Mouse (Mus musculus) hindbrain, embryonic 12.5 days (tissue): Measurements from ENCODE around the gene Tnfsf10. TPM values are rescaled to one million over a fixed set of nuclear protein-coding genes. Genes with fewer than 3 reads are reported as not detected.
"Not testable (repeated sequence)": the region's sequence is repeated elsewhere in the genome, so short reads cannot be mapped to it uniquely, and the experiment has no call there.

Source experiments
- ATAC-seq: fragments of 200-750 bp; cut with Nextera tagmentation; 2 replicates; pipeline ENCODE4 v1.8.0; 2017; ENCODE audit warnings: moderate TSS enrichment; ENCODE audit not compliant: low FRiP score
- H3K27ac ChIP-seq: fragments of 300-500 bp; sonication (generic); 2 replicates; pipeline ENCODE4 v1.5.1; 2016; ENCODE audit warnings: mild to moderate bottlenecking
- H3K27me3 ChIP-seq: fragments of 300-500 bp; sonication (generic); 2 replicates; pipeline ENCODE4 v1.6.1; 2016; ENCODE audit warnings: mild to moderate bottlenecking
- H3K36me3 ChIP-seq: fragments of 300-500 bp; sonication (generic); 2 replicates; pipeline ENCODE4 v1.6.1; 2016; ENCODE audit warnings: mild to moderate bottlenecking
- H3K4me1 ChIP-seq: fragments of 300-500 bp; sonication (generic); 2 replicates; pipeline ENCODE4 v1.6.1; 2016
- H3K4me2 ChIP-seq: fragments of 300-500 bp; sonication (generic); replicated peaks from 2 replicates; pipeline ENCODE4 v1.6.1; 2016; ENCODE audit warnings: mild to moderate bottlenecking
- H3K4me3 ChIP-seq: fragments of 300-500 bp; sonication (generic); 2 replicates; pipeline ENCODE4 v1.5.1; 2016; ENCODE audit warnings: mild to moderate bottlenecking
- H3K9ac ChIP-seq: fragments of 300-500 bp; sonication (generic); 2 replicates; pipeline ENCODE4 v1.6.1; 2016; ENCODE audit warnings: mild to moderate bottlenecking, moderate library complexity
- H3K9me3 ChIP-seq: fragments of 300-500 bp; sonication (generic); replicated peaks from 2 replicates; pipeline ENCODE4 v1.6.1; 2016; ENCODE audit warnings: mild to moderate bottlenecking
- WGBS: fragments of 180-500 bp; shearing (Covaris S2); methylation state at CpG from one replicate; pipeline ENCODE4 v1.1.7; 2016; 5-methylcytosine and 5-hydroxymethylcytosine counted together
- polyA plus RNA-seq: library from polyadenylated mRNA; unstranded; fragments of >200 nt; fragmentation: Nextera tagmentation; extraction: Ambion mirVana; gene quantifications from 2 replicates; pipeline ENCODE4 v1.2.1, GENCODE M21; 2016

Gene Tnfsf10
- not detected in 2 replicates for polyA plus RNA-seq

GRCm38 (mm10) chr3:27316559-27317287 lies at the start of gene Tnfsf10:
Gene Tnfsf10 (plus strand): TSS chr3:27317028.
- Histone ChIP-seq H3K4me3 (no peak within 1 kb of the TSS), H3K36me3 (no peaks in the 10 kb centered on the region), H3K4me1 (no peaks in the 10 kb centered on the region), H3K9ac (no peak within 1 kb of the TSS), H3K27ac (no peak within 1 kb of the TSS), H3K4me2 (no peak within 1 kb of the TSS), H3K9me3 (no peaks in the 10 kb centered on the region), H3K27me3 (no peaks in the 10 kb centered on the region)
- WGBS: 71% methylated on average over 9 of the region's 9 CpGs
- ATAC-seq: no peak

GRCm38 (mm10) chr3:27267327-27267726 lies 49.5 kb upstream of the Tnfsf10 start:
- no peak overlapping the region for H3K9ac ChIP-seq
- WGBS: 88% methylated on average over 5 of the region's 5 CpGs
- no peaks in the 10 kb centered on the region for H3K27me3 ChIP-seq
- ATAC-seq: no peak
- H3K4me3 ChIP-seq: no peak overlapping the region
- H3K4me2 ChIP-seq: no peak overlapping the region
- H3K4me1 ChIP-seq: 0 out of 2 replicates have a peak, but pooled peaks cover 8% of the 10 kb centered on the region
- H3K27ac ChIP-seq: no peak overlapping the region
- H3K9me3 ChIP-seq: no peaks in the 10 kb centered on the region
- H3K36me3 ChIP-seq: no peaks in the 10 kb centered on the region

- Histone ChIP-seq H3K36me3 (no peaks in the 10 kb centered on the region), H3K27me3 (no peaks in the 10 kb centered on the region), H3K4me3 (no peak overlapping the region), H3K27ac (no peak overlapping the region), H3K9me3 (no peaks in the 10 kb centered on the region), H3K9ac (no peak overlapping the region), H3K4me2 (no peak overlapping the region), H3K4me1 (0 out of 2 replicates have a peak, but pooled peaks cover 8% of the 10 kb centered on the region)
- WGBS: 70% methylated on average over 4 of the region's 4 CpGs
- ATAC-seq: no peak
Observed at GRCm38 (mm10) chr3:27267887-27268286, 48.9 kb upstream of the Tnfsf10 start.

- 80% methylated on average over 4 of the region's 4 CpGs for WGBS
- Histone ChIP-seq H3K9me3 (no peaks in the 10 kb centered on the region), H3K4me1 (0 out of 2 replicates have a peak, but pooled peaks cover 8% of the 10 kb centered on the region), H3K4me2 (no peak overlapping the region), H3K27me3 (no peaks in the 10 kb centered on the region), H3K9ac (no peak overlapping the region), H3K4me3 (no peak overlapping the region), H3K36me3 (no peaks in the 10 kb centered on the region), H3K27ac (no peak overlapping the region)
- ATAC-seq: no peak
Observed at GRCm38 (mm10) chr3:27269151-27269550, 47.7 kb upstream of the Tnfsf10 start.

- Histone ChIP-seq H3K36me3 (no peaks in the 10 kb centered on the region), H3K27me3 (no peaks in the 10 kb centered on the region), H3K9ac (no peak overlapping the region), H3K27ac (no peak overlapping the region), H3K4me3 (no peak overlapping the region), H3K4me2 (no peak overlapping the region), H3K9me3 (no peaks in the 10 kb centered on the region), H3K4me1 (0 out of 2 replicates have a peak, but pooled peaks cover 8% of the 10 kb centered on the region)
- 39% methylated on average over 11 of the region's 11 CpGs for WGBS
- ATAC-seq: no peak
Observed at GRCm38 (mm10) chr3:27270160-27270962, 46.5 kb upstream of the Tnfsf10 start.

- Histone ChIP-seq H3K4me3 (no peak overlapping the region), H3K36me3 (no peaks in the 10 kb centered on the region), H3K4me1 (0 out of 2 replicates have a peak, but pooled peaks cover 8% of the 10 kb centered on the region), H3K27ac (no peak overlapping the region), H3K27me3 (no peaks in the 10 kb centered on the region), H3K4me2 (no peak overlapping the region), H3K9me3 (no peaks in the 10 kb centered on the region), H3K9ac (no peak overlapping the region)
- ATAC-seq: peak; percentile 64; the same call in 1 of the 2 replicates
- 22% methylated on average over 7 of the region's 7 CpGs for WGBS
Observed at GRCm38 (mm10) chr3:27272926-27273745, 43.7 kb upstream of the Tnfsf10 start.

GRCm38 (mm10) chr3:27279286-27279925 lies 37.4 kb upstream of the Tnfsf10 start:
- not testable (repeated sequence) for H3K4me2 ChIP-seq, ATAC-seq, H3K36me3 ChIP-seq, H3K27me3 ChIP-seq, H3K27ac ChIP-seq, H3K9me3 ChIP-seq, H3K4me3 ChIP-seq, H3K9ac ChIP-seq, H3K4me1 ChIP-seq
- WGBS: 95% methylated on average over 14 of the region's 14 CpGs

- ATAC-seq: no peak
- H3K9ac ChIP-seq: no peak overlapping the region
- no peak overlapping the region for H3K4me2 ChIP-seq
- no peaks in the 10 kb centered on the region for H3K9me3 ChIP-seq
- WGBS: 68% methylated on average over 11 of the region's 11 CpGs
- H3K27me3 ChIP-seq: 0 out of 2 replicates have a peak, but pooled peaks cover 4% of the 10 kb centered on the region
- no peak overlapping the region for H3K27ac ChIP-seq
- no peak overlapping the region for H3K4me3 ChIP-seq
- peaks cover 5% of the 10 kb centered on the region for H3K4me1 ChIP-seq
- no peaks in the 10 kb centered on the region for H3K36me3 ChIP-seq
Observed at GRCm38 (mm10) chr3:27280280-27280749, 36.5 kb upstream of the Tnfsf10 start.

GRCm38 (mm10) chr3:27283071-27283713 lies 33.6 kb upstream of the Tnfsf10 start:
- no peaks in the 10 kb centered on the region for H3K9me3 ChIP-seq
- H3K36me3 ChIP-seq: no peaks in the 10 kb centered on the region
- peak overlapping the region; percentile 33 for H3K9ac ChIP-seq
- H3K4me1 ChIP-seq: peaks cover 5% of the 10 kb centered on the region
- H3K27ac ChIP-seq: no peak overlapping the region
- peak overlapping the region; percentile 33 for H3K4me3 ChIP-seq
- peak overlapping the region; percentile 59 for H3K4me2 ChIP-seq
- 2% methylated on average over 27 of the region's 27 CpGs for WGBS
- 0 out of 2 replicates have a peak, but pooled peaks cover 4% of the 10 kb centered on the region for H3K27me3 ChIP-seq
- peak; percentile 74 for ATAC-seq

GRCm38 (mm10) chr3:27283796-27284195 lies 33.0 kb upstream of the Tnfsf10 start:
- WGBS: 44% methylated on average over 7 of the region's 7 CpGs
- no peak overlapping the region for H3K9ac ChIP-seq
- ATAC-seq: no peak
- H3K9me3 ChIP-seq: no peaks in the 10 kb centered on the region
- H3K27me3 ChIP-seq: 0 out of 2 replicates have a peak, but pooled peaks cover 4% of the 10 kb centered on the region
- H3K4me1 ChIP-seq: peaks cover 5% of the 10 kb centered on the region
- H3K4me3 ChIP-seq: peak overlapping the region; percentile 33; the same call in 1 of the 2 replicates
- H3K36me3 ChIP-seq: no peaks in the 10 kb centered on the region
- peak overlapping the region; percentile 59 for H3K4me2 ChIP-seq
- no peak overlapping the region for H3K27ac ChIP-seq

GRCm38 (mm10) chr3:27284227-27284626 lies 32.6 kb upstream of the Tnfsf10 start:
- Histone ChIP-seq H3K9me3 (no peaks in the 10 kb centered on the region), H3K36me3 (no peaks in the 10 kb centered on the region), H3K4me3 (no peak overlapping the region), H3K4me1 (peaks cover 5% of the 10 kb centered on the region), H3K4me2 (no peak overlapping the region), H3K27ac (no peak overlapping the region), H3K9ac (no peak overlapping the region), H3K27me3 (0 out of 2 replicates have a peak, but pooled peaks cover 4% of the 10 kb centered on the region)
- ATAC-seq: no peak
- WGBS: 89% methylated on average over 5 of the region's 5 CpGs
